In genomic region chr16:43940846-43941245, GRCm38 (mm10) we compare ENCODE assay signal across 24 mouse cellular contexts. TPM values are rescaled to one million over a fixed set of nuclear protein-coding genes. Genes with fewer than 3 reads are reported as not detected.
DNase-seq lines count a peak whose midpoint lies in the region; ATAC-seq lines count a peak whose summit lies in the region.
"Had no signal": no experiment of that assay in that cellular context is flagged by ENCODE, and none has a peak within 500 bp of the region (broad histone marks: within the 10 kb centered on the region; RNA-seq: fewer than 3 reads in every experiment).

No protein-coding gene starts in this region.

- H3K9ac ChIP-seq in limb, embryonic 12.5 days (replicated peaks): no peak overlapping the region
- H3K9ac ChIP-seq: forebrain, embryonic 13.5 days; heart, embryonic 12.5 days; heart, embryonic 15.5 days; hindbrain, embryonic 14.5 days had no signal

- no peaks in the 10 kb centered on the region for H3K4me1 ChIP-seq in brown adipose tissue, adult 24 weeks (ENCODE audit: control insufficient read depth, insufficient read depth, insufficient read length, low read length)
- peaks cover 4% of the 10 kb centered on the region; the same call in 1 of the 2 replicates for H3K4me1 ChIP-seq in limb, embryonic 12.5 days (replicated peaks)
- H3K4me1 ChIP-seq: forebrain, embryonic 10.5 days; forebrain, embryonic 13.5 days; heart, embryonic 12.5 days; heart, embryonic 15.5 days had no signal

- DNase-seq in heart, adult 11 months: peak; percentile 75
- DNase-seq in heart, postnatal 10 days: no peak
- DNase-seq in spleen, postnatal 36 days (ENCODE audit: low spot score in 2 of 2): no peak
- DNase-seq in retina, postnatal 1 day: no peak
- DNase-seq: cerebellum, adult 11-12 months; cerebellum, adult 9-10 months; cerebellum, postnatal 14 days; gastrocnemius, adult 2 months; gastrocnemius, postnatal 14 days; heart, adult 18-20 months; heart, postnatal 14 days; heart, postnatal 4 days had no signal

- H3K27ac ChIP-seq in brown adipose tissue, adult 24 weeks (replicated peaks; ENCODE audit: low read depth, low read length): peak overlapping the region; percentile 80
- no peak overlapping the region for H3K27ac ChIP-seq in limb, embryonic 12.5 days
- H3K27ac ChIP-seq: forebrain, embryonic 10.5 days; forebrain, embryonic 13.5 days; gastrocnemius, adult 2 months; heart, embryonic 15.5 days; hindbrain, embryonic 14.5 days; hindbrain, postnatal 0 days had no signal

- H3K4me2 ChIP-seq in limb, embryonic 12.5 days: no peak overlapping the region
- H3K4me2 ChIP-seq: forebrain, embryonic 13.5 days; heart, embryonic 12.5 days; heart, embryonic 15.5 days; hindbrain, embryonic 14.5 days had no signal

- peak; percentile 58; the same call in 1 of the 2 replicates for ATAC-seq in limb, embryonic 12.5 days (ENCODE audit: insufficient number of reproducible peaks, insufficient read depth, low FRiP score, low TSS enrichment, low read depth)
- ATAC-seq: activated CD4-positive, CD25-positive, alpha-beta regulatory T cell, adult 4 months; forebrain, embryonic 13.5 days; forebrain, embryonic 16.5 days; hindbrain, postnatal 0 days; inflammation-experienced regulatory T-cells, adult 6 months; intestine, embryonic 16.5 days had no signal

- H3K4me3 ChIP-seq in brown adipose tissue, adult 24 weeks (ENCODE audit: insufficient read depth, low read depth, low read length): no peak overlapping the region
- no peak overlapping the region for H3K4me3 ChIP-seq in limb, embryonic 12.5 days (replicated peaks)
- H3K4me3 ChIP-seq: forebrain, embryonic 10.5 days; forebrain, embryonic 13.5 days; gastrocnemius, adult 2 months; heart, embryonic 12.5 days; heart, embryonic 15.5 days had no signal

- intact Hi-C loops in heart, postnatal 10 days (cut with DNase I): no loop called here

- no peaks in the 10 kb centered on the region for H3K36me3 ChIP-seq in limb, embryonic 12.5 days
- H3K36me3 ChIP-seq: heart, embryonic 12.5 days; heart, embryonic 15.5 days had no signal

- no peaks in the 10 kb centered on the region for H3K9me3 ChIP-seq in limb, embryonic 12.5 days
- H3K9me3 ChIP-seq: forebrain, embryonic 10.5 days; forebrain, embryonic 13.5 days; heart, embryonic 12.5 days; heart, embryonic 15.5 days had no signal

- no peaks in the 10 kb centered on the region for H3K27me3 ChIP-seq in limb, embryonic 12.5 days
- H3K27me3 ChIP-seq: forebrain, embryonic 13.5 days; heart, embryonic 12.5 days; heart, embryonic 15.5 days had no signal

- WGBS in limb, embryonic 12.5 days: 42% methylated on average over 4 of the region's 4 CpGs

RNA-seq across cellular contexts. Expression of gene Qtrt2, which starts 14.2 kb away (rescaled TPM):
- total RNA-seq in heart, postnatal 10 days (2021): 10 to 100 TPM; 20.0 to 21.0 TPM
- polyA plus RNA-seq in brown adipose tissue, adult 24 weeks (2012; ENCODE audit: insufficient read depth, insufficient read length, missing spikeins): 6.6 and 7.2 TPM in 2 replicates
- polyA plus RNA-seq in limb, embryonic 12.5 days (2016; fragmentation: Nextera tagmentation; extraction: Ambion mirVana): 32.1 and 37.7 TPM in 2 replicates

RNA-seq across cellular contexts. Expression of gene Zdhhc23, which starts 38.7 kb away (rescaled TPM):
- total RNA-seq in heart, postnatal 10 days (2021): 1 to 10 TPM in 1 of 2 experiments, under 1 TPM in 1; 0.93 to 1.2 TPM
- 0.40 and 0.46 TPM in 2 replicates for polyA plus RNA-seq in brown adipose tissue, adult 24 weeks (2012; ENCODE audit: insufficient read depth, insufficient read length, missing spikeins)
- polyA plus RNA-seq in limb, embryonic 12.5 days (2016; fragmentation: Nextera tagmentation; extraction: Ambion mirVana): 0.77 and 0.83 TPM in 2 replicates

RNA-seq across cellular contexts. Expression of gene Ccdc191, which starts 51.2 kb away (rescaled TPM):
- 1 to 10 TPM; 1.9 to 2.3 TPM for total RNA-seq in heart, postnatal 10 days (2021)
- 3.7 and 8.2 TPM in 2 replicates for polyA plus RNA-seq in brown adipose tissue, adult 24 weeks (2012; ENCODE audit: insufficient read depth, insufficient read length, missing spikeins)
- 15.1 and 18.1 TPM in 2 replicates for polyA plus RNA-seq in limb, embryonic 12.5 days (2016; fragmentation: Nextera tagmentation; extraction: Ambion mirVana)
